Comparison of ENCODE assay signal across 8 mouse cellular contexts in the genomic region with DNA sequence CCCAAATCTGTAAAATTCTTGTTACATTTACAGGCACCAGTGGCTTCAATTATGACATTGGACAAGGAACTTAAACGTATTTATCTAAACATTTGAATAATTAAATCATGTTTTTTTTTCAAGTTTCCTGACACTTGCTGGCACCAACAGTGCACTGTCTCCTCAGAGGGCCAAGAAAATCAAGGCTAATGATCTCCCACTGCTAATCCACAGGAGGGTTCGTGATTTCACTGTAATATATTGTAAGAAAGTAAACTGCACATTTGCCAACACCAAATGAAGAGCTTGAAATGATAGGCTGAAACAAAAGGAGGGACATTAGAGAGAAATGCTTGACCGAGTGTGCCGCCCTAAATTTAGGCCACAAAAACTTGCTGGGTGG.
DNase-seq lines count a peak whose midpoint lies in the region; ATAC-seq and TF ChIP-seq lines count a peak whose summit lies in the region.
"Had no signal": no experiment of that assay in that cellular context is flagged by ENCODE, and none has a peak within 500 bp of the region (broad histone marks: within the 10 kb centered on the region; RNA-seq: fewer than 3 reads in every experiment).

No protein-coding gene starts in this region.

- peaks cover 31% of the 10 kb centered on the region for H3K4me1 ChIP-seq in heart, embryonic 13.5 days
- H3K4me1 ChIP-seq in lung, embryonic 14.5 days (ENCODE audit: insufficient read depth), result 0 out of 2 replicates have a peak, but pooled peaks cover 10% of the 10 kb centered on the region
- peaks cover 3% of the 10 kb centered on the region; the same call in 1 of the 2 replicates for H3K4me1 ChIP-seq in lung, adult 2 months (ENCODE audit: control insufficient read depth, insufficient read depth, low read length)
- H3K4me1 ChIP-seq in forebrain, embryonic 16.5 days (replicated peaks; ENCODE audit: control insufficient read depth, insufficient read depth, low read length), result peaks cover 14% of the 10 kb centered on the region
- H3K4me1 ChIP-seq in neural tube, embryonic 14.5 days (ENCODE audit: control insufficient read depth, insufficient read depth, low read length), result peaks cover 10% of the 10 kb centered on the region; the same call in 1 of the 2 replicates

- peak overlapping the region; percentile 69 for H3K27ac ChIP-seq in heart, embryonic 13.5 days (replicated peaks)
- H3K27ac ChIP-seq in lung, embryonic 14.5 days (ENCODE audit: low read depth), result peak overlapping the region; percentile 86
- H3K27ac ChIP-seq in forebrain, embryonic 16.5 days (ENCODE audit: low read length), result no peak overlapping the region
- H3K27ac ChIP-seq in neural tube, embryonic 14.5 days (ENCODE audit: low read depth, low read length), result no peak overlapping the region

- no peak for TF ChIP-seq POLR2A in lung, adult 2 months (IDR thresholded peaks at IDR 0.05; ENCODE audit: borderline replicate concordance, extremely low read depth, low read depth, low read length)

- no peak overlapping the region for H3K4me2 ChIP-seq in heart, embryonic 13.5 days
- H3K4me2 ChIP-seq in lung, embryonic 14.5 days, result no peak overlapping the region
- no peak overlapping the region for H3K4me2 ChIP-seq in forebrain, embryonic 16.5 days (ENCODE audit: low read length)
- no peak overlapping the region for H3K4me2 ChIP-seq in neural tube, embryonic 14.5 days (ENCODE audit: low read depth, low read length)

- intact Hi-C loops in heart, postnatal 25 days (cut with DNase I), result no loop called here

- no peak for DNase-seq in heart, postnatal 25 days (ENCODE audit: low spot score)
- no peak for DNase-seq in lung, embryonic 14.5 days
- no peak for DNase-seq in lung, adult 2 months
- no peak for DNase-seq in spleen, postnatal 14 days (ENCODE audit: low spot score in 2 of 2)
- DNase-seq: thymus, adult 2 months had no signal

- no peaks in the 10 kb centered on the region for H3K27me3 ChIP-seq in heart, embryonic 13.5 days (replicated peaks)
- H3K27me3 ChIP-seq in lung, embryonic 14.5 days (ENCODE audit: insufficient read depth, low read length), result no peaks in the 10 kb centered on the region
- no peaks in the 10 kb centered on the region for H3K27me3 ChIP-seq in forebrain, embryonic 16.5 days (replicated peaks; ENCODE audit: control insufficient read depth, insufficient read depth, low read length)
- no peaks in the 10 kb centered on the region for H3K27me3 ChIP-seq in neural tube, embryonic 14.5 days (ENCODE audit: control insufficient read depth, insufficient read depth, low read length)

- WGBS in heart, embryonic 13.5 days, result 66% methylated on average over 4 of the region's 4 CpGs
- WGBS in lung, embryonic 14.5 days, result 44% methylated on average over 4 of the region's 4 CpGs
- 61% methylated on average over 4 of the region's 4 CpGs for WGBS in lung, adult 2 months
- WGBS in forebrain, embryonic 16.5 days, result 46% methylated on average over 4 of the region's 4 CpGs
- WGBS in neural tube, embryonic 14.5 days, result 60% methylated on average over 4 of the region's 4 CpGs

- no peak overlapping the region for H3K9ac ChIP-seq in heart, embryonic 13.5 days
- no peak overlapping the region for H3K9ac ChIP-seq in lung, embryonic 14.5 days
- no peak overlapping the region for H3K9ac ChIP-seq in forebrain, embryonic 16.5 days (replicated peaks; ENCODE audit: low read depth, low read length)
- H3K9ac ChIP-seq in neural tube, embryonic 14.5 days (replicated peaks; ENCODE audit: low read depth, low read length), result no peak overlapping the region

- no peak for ATAC-seq in heart, embryonic 13.5 days (ENCODE audit: extremely low read depth, insufficient number of reproducible peaks, low FRiP score, low TSS enrichment)
- no peak for ATAC-seq in lung, embryonic 14.5 days (ENCODE audit: insufficient read depth)
- 0 out of 2 replicates have a peak, but pooled peaks have one; percentile 15 for ATAC-seq in forebrain, embryonic 16.5 days
- ATAC-seq in neural tube, embryonic 14.5 days (ENCODE audit: low read depth), result peak; percentile 54; the same call in 1 of the 2 replicates

- no peak overlapping the region for H3K4me3 ChIP-seq in heart, embryonic 13.5 days
- no peak overlapping the region for H3K4me3 ChIP-seq in lung, embryonic 14.5 days (ENCODE audit: low read depth, low read length)
- no peak overlapping the region for H3K4me3 ChIP-seq in lung, adult 2 months (replicated peaks; ENCODE audit: extremely low read depth, low read depth, low read length)
- no peak overlapping the region for H3K4me3 ChIP-seq in forebrain, embryonic 16.5 days (replicated peaks; ENCODE audit: low read length)
- no peak overlapping the region for H3K4me3 ChIP-seq in neural tube, embryonic 14.5 days (ENCODE audit: low read depth, low read length)

- no peaks in the 10 kb centered on the region for H3K36me3 ChIP-seq in heart, embryonic 13.5 days
- no peaks in the 10 kb centered on the region for H3K36me3 ChIP-seq in lung, embryonic 14.5 days (ENCODE audit: insufficient read depth)
- no peaks in the 10 kb centered on the region for H3K36me3 ChIP-seq in forebrain, embryonic 16.5 days (ENCODE audit: control insufficient read depth, insufficient read depth)
- no peaks in the 10 kb centered on the region for H3K36me3 ChIP-seq in neural tube, embryonic 14.5 days (ENCODE audit: control insufficient read depth, insufficient read depth, low read length)

- no peak for TF ChIP-seq CTCF in lung, embryonic 14.5 days (IDR thresholded peaks at IDR 0.05; ENCODE audit: low read depth)
- TF ChIP-seq CTCF in lung, adult 2 months (IDR thresholded peaks at IDR 0.05; ENCODE audit: insufficient read depth, low read length), result no peak

- no peaks in the 10 kb centered on the region for H3K9me3 ChIP-seq in heart, embryonic 13.5 days
- no peaks in the 10 kb centered on the region for H3K9me3 ChIP-seq in lung, embryonic 14.5 days (ENCODE audit: low read depth, low read length)
- H3K9me3 ChIP-seq in forebrain, embryonic 16.5 days (ENCODE audit: control insufficient read depth, low read length), result no peaks in the 10 kb centered on the region
- H3K9me3 ChIP-seq in neural tube, embryonic 14.5 days (ENCODE audit: control insufficient read depth, low read length), result no peaks in the 10 kb centered on the region

Comparison
In these comparisons a context has a peak if more than half of its experiments do, and no peak if none do; other contexts are left out.
1. ATAC-seq: peak in forebrain, embryonic 16.5 days (single experiment) and neural tube, embryonic 14.5 days (single experiment); none in heart, embryonic 13.5 days (single experiment) and lung, embryonic 14.5 days (single experiment).
2. H3K27ac ChIP-seq: peak in heart, embryonic 13.5 days (single experiment) and lung, embryonic 14.5 days (single experiment); none in forebrain, embryonic 16.5 days (single experiment) and neural tube, embryonic 14.5 days (single experiment).